Mouse (Mus musculus) forebrain, embryonic 16.5 days (tissue): ENCODE data around the gene Znrf3. TPM values are rescaled to one million over a fixed set of nuclear protein-coding genes. Genes with fewer than 3 reads are reported as not detected.

Source experiments
- ATAC-seq: fragments of 200-750 bp; cut with Nextera tagmentation; 2 replicates; pipeline ENCODE4 v1.8.0; 2017; ENCODE audit warnings: mild to moderate bottlenecking, moderate library complexity
- H3K27ac ChIP-seq: fragments of 300-500 bp; sonication (generic); 2 replicates; pipeline ENCODE4 v1.5.1; 2014; ENCODE audit warnings: low read length, control low read depth
- H3K27me3 ChIP-seq: fragments of 300-500 bp; sonication (generic); replicated peaks from 2 replicates; pipeline ENCODE4 v1.6.1; 2014; ENCODE audit warnings: low read length; ENCODE audit not compliant: control insufficient read depth, insufficient read depth
- H3K36me3 ChIP-seq: fragments of 300-500 bp; sonication (generic); 2 replicates; pipeline ENCODE4 v1.6.1; 2014; ENCODE audit not compliant: control insufficient read depth, insufficient read depth
- H3K4me1 ChIP-seq: fragments of 300-500 bp; sonication (generic); replicated peaks from 2 replicates; pipeline ENCODE4 v1.6.1; 2014; ENCODE audit warnings: low read length; ENCODE audit not compliant: control insufficient read depth, insufficient read depth
- H3K4me2 ChIP-seq: fragments of 300-500 bp; sonication (generic); 2 replicates; pipeline ENCODE4 v1.6.1; 2014; ENCODE audit warnings: mild to moderate bottlenecking, low read length, control low read depth
- H3K4me3 ChIP-seq: fragments of 300-500 bp; sonication (generic); replicated peaks from 2 replicates; pipeline ENCODE4 v1.5.1; 2014; ENCODE audit warnings: mild to moderate bottlenecking, low read length, control low read depth
- H3K9ac ChIP-seq: fragments of 300-500 bp; sonication (generic); replicated peaks from 2 replicates; pipeline ENCODE4 v1.6.1; 2014; ENCODE audit warnings: low read depth, low read length, control low read depth
- H3K9me3 ChIP-seq: fragments of 300-500 bp; sonication (generic); 2 replicates; pipeline ENCODE4 v1.6.1; 2016; ENCODE audit warnings: low read length; ENCODE audit not compliant: control insufficient read depth
- WGBS: fragments of 180-500 bp; shearing (Covaris S2); extraction: QIAGEN DNeasy Blood & Tissue Kit; methylation state at CpG from one replicate; pipeline ENCODE4 v1.1.7; 2014; 5-methylcytosine and 5-hydroxymethylcytosine counted together
- polyA plus RNA-seq: library from polyadenylated mRNA; unstranded; fragments of >200 nt; fragmentation: Nextera tagmentation; extraction: Ambion mirVana; gene quantifications from 2 replicates; pipeline ENCODE4 v1.2.1, GENCODE M21; 2015

Gene Znrf3
- polyA plus RNA-seq, 1 experiment from 2014 or later: 6.9 TPM

DNA sequence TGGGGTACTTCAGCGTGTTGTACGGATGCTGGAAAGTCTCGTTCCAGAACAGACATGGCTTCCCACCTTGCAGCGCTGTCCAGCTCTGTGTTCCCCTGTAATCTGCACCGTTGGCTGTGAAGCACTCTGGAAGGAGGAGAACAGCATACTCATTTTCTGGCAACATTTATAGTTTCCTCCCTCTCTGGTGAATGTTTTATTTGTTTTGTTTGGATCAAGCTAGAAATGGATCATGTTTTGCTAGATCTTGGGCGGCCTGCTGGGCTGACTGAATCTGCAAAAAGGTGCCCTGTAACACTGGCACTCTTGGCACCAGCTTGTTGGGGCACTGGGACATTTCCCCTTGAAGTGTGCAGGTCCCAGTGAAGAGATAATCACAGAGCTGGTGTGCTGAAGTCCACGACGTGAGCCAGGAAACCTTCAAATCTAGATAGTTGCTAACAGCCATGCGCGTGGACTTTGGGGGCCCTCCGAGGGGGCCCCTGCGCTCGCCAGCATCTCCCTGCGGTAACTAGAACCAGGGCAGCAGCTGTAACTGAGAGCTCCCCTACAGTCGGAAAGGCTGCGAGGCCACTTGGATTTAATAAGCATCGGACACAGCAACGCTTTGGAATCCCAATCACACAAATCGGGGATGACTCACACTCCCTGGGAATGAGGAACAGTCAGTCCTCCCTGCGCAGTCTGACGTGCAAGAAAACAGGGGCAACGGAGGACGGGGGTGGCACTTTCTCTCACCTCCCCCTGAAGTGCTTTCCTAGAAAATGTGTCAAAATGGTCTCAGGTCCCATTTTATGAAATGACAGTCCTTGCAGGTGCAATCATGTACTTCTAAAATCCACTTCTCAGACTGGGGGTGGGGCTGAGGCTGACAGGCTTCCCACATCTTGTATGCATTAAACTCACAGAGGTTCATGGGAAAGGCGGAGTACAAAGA lies 200.6 kb downstream of the Znrf3 start:
- WGBS: 64% methylated on average over 24 of the region's 24 CpGs
- Histone ChIP-seq H3K27me3 (no peaks in the 10 kb centered on the region), H3K4me2 (0 out of 2 replicates have a peak overlapping the region, but pooled peaks have one; percentile 10), H3K9me3 (no peaks in the 10 kb centered on the region), H3K4me3 (no peak overlapping the region), H3K36me3 (no peaks in the 10 kb centered on the region), H3K9ac (no peak overlapping the region), H3K27ac (peak overlapping the region; percentile 31; the same call in 1 of the 2 replicates), H3K4me1 (peaks cover 18% of the 10 kb centered on the region)
- peak; percentile 60 for ATAC-seq

DNA sequence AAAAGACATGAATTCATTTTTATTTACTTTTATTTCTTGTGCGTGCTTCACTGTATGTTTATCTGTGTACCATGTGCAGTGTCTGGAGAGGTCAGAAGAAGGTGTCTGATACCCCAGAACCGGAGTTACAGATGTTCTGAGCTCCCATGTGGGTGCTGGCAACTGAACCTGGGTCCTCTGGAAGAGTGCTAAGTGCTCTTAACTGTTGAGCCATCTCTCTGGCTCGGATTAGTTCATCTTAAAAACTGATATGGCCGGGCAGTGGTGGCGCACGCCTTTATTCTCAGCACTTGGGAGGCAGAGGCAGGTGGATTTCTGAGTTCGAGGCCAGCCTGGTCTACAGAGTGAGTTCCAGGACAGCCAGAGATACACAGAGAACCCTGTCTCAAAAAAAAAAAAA lies 201.4 kb downstream of the Znrf3 start:
- peaks cover 18% of the 10 kb centered on the region for H3K4me1 ChIP-seq
- 98% methylated on average over 7 of the region's 7 CpGs for whole genome bisulfite sequencing
- H3K36me3 ChIP-seq: no peaks in the 10 kb centered on the region
- no peak overlapping the region for H3K4me2 ChIP-seq
- no peaks in the 10 kb centered on the region for H3K27me3 ChIP-seq
- H3K27ac ChIP-seq: no peak overlapping the region
- H3K4me3 ChIP-seq: no peak overlapping the region
- H3K9ac ChIP-seq: no peak overlapping the region
- ATAC-seq: no peak
- H3K9me3 ChIP-seq: no peaks in the 10 kb centered on the region

DNA sequence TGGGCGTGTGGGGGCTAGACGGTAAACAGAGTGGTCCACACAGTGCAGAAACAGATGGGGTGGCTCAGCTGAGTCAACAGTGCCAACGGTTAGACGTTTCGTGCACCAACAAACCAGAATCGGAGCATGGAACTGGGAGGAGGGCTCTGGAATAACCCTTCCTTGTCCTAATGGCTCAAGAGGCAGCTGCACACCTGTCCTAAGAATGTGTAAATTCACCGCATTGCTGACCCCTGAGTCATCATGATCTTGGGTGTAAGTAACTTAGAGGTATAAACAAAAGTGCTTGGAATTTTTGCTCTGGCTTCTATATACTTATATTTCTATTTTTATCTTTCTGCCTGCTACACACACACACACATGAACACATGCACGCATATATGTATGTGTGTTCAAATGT lies 202.5 kb downstream of the Znrf3 start:
- Histone ChIP-seq H3K9ac (no peak overlapping the region), H3K27ac (no peak overlapping the region), H3K4me3 (no peak overlapping the region), H3K9me3 (no peaks in the 10 kb centered on the region), H3K27me3 (no peaks in the 10 kb centered on the region), H3K4me1 (peaks cover 18% of the 10 kb centered on the region), H3K4me2 (no peak overlapping the region), H3K36me3 (no peaks in the 10 kb centered on the region)
- ATAC-seq: no peak
- WGBS: 81% methylated on average over 8 of the region's 8 CpGs

DNA sequence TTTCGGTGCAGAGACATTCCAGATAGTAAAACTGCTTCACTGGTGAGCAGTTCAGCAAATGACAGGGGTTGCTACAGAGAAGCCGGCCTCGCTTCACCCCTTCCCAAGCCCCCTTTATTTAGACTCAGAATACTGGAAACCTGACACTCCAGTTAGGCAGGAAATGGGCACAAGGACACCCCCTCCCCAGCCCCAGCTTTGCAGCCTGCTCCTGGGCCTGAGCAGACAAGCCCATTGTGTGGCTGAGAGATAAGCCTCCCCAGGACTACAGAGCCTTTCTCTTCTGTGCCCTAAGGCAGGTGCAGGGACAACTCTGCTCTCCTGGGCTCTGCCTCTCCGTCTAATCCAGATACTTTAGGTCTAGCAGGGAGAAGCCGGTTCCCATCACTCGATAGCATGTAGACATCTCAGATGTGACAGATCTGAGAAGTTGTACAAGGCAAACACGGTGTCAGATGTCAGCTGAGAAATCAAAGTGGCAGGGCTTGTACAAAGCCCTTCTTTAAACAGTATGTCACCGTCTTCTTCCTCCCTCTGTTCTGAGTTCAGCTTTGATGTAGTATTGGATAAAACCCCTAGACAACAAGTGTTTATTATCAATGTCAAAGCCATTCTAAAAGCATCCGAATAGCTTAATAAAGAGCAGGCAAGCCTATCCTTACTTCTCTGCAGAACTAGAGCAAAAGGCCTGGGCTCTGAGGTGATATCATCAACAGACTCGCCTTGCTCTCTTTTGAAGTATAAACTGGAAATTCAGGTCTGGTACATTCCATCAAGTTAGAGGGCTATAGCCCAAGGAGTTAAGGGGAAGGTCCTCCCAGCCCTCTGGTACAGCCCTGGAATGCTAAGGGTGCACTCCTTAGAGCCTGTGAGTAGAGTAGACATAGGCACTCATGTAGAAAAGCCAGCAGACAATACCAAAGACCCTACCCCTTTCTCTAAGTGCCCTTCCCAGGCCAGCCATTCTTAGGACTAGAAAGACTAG lies 204.6 kb downstream of the Znrf3 start:
- Histone ChIP-seq H3K36me3 (no peaks in the 10 kb centered on the region), H3K4me2 (no peak overlapping the region), H3K4me3 (no peak overlapping the region), H3K4me1 (peaks cover 15% of the 10 kb centered on the region), H3K27ac (no peak overlapping the region), H3K9ac (no peak overlapping the region), H3K9me3 (no peaks in the 10 kb centered on the region), H3K27me3 (no peaks in the 10 kb centered on the region)
- WGBS: 10% methylated on average over 10 of the region's 10 CpGs
- ATAC-seq: no peak

Other genes starting within 250 kb of the Znrf3 start
- gene Kremen1, start 183.3 kb downstream of the Znrf3 start, polyA plus RNA-seq: 4.7 and 6.3 TPM in 2 replicates
- 135 and 146 TPM in 2 replicates for gene Xbp1, start 75.8 kb upstream of the Znrf3 start, polyA plus RNA-seq
- gene Ccdc117, start 97.3 kb upstream of the Znrf3 start, polyA plus RNA-seq: 12.3 and 15.5 TPM in 2 replicates
- gene Ankrd36, start 124.8 kb upstream of the Znrf3 start, polyA plus RNA-seq: not detected in 2 replicates